Mouse (Mus musculus): Measurements from ENCODE around the gene Fus.

DNA sequence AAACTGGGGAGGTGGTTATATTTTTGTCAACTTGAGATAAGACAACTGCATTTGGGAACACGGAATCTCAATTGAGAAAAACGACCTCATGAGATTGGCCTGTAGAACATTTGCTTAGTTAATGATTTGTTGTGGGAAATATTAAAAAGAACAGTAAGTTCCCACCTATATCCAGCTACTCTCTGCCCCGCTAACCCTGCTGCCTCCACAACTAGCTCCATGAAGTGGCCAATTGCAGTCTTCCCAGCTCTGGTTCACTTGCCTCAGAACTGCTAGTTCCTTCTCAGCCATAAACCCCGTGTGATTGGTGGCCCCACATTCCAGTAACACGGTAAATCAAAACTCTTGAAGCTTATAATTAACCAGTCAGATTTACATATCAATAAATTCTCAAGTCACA is 7.9 kb upstream of the Fus start:
- no peak for TF ChIP-seq POLR2A (IDR thresholded peaks at IDR 0.05; ENCODE audit: extremely low read depth, insufficient read depth, low read length)
- TF ChIP-seq CTCF (IDR thresholded peaks at IDR 0.05; ENCODE audit: low read depth, low read length) = no peak

Data from liver, adult 2 months (tissue).